Mouse (Mus musculus): ENCODE results near the gene Tgif2. TPM values are rescaled to one million over a fixed set of nuclear protein-coding genes. Genes with fewer than 3 reads are reported as not detected.

Tgif2 gene
- polyA plus RNA-seq, 2 experiments: 4.9 to 5.1 TPM

DNA sequence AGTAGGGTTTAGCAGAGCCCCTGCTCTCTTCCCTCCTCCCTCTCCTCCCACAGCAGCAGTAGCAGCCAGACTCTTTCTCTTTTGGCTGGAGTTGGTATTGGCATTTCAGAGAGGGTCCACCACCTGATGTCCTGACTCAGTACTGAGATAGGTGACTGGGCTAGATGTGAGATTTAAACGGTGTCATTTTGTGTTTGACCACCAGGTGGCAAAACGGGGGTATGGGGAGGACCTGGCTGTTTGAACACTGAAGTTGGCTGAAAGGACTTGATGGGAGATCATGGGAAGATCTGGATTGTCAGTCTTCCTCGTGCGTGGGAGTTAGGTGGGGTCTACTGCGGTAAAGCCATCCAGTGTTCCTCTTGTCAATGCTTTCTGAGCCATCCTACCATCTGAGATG is 33.8 kb downstream of the Tgif2 start:
- Histone ChIP-seq H3K27ac (no peak overlapping the region), H3K9me3 (ENCODE audit: control insufficient read depth, low read length) (no peaks in the 10 kb centered on the region), H3K9ac (replicated peaks) (no peak overlapping the region), H3K4me2 (ENCODE audit: low read depth) (no peak overlapping the region), H3K36me3 (replicated peaks; ENCODE audit: control insufficient read depth, insufficient read depth, low read depth) (peaks cover 45% of the 10 kb centered on the region), H3K4me3 (ENCODE audit: insufficient read depth in 1 of 2, low read depth in 2 of 2, low read length in 2 of 2) (no peak overlapping the region), H3K27me3 (ENCODE audit: control insufficient read depth, insufficient read depth, low read length) (no peaks in the 10 kb centered on the region), H3K4me1 (replicated peaks; ENCODE audit: control insufficient read depth in 2 of 2, insufficient read depth in 2 of 2, low read length in 1 of 2) (peaks cover 4 to 16% of the 10 kb centered on the region in 2 experiments)
- TF ChIP-seq CTCF (IDR thresholded peaks at IDR 0.05; ENCODE audit: low read depth): peak; percentile 93
- no peak for TF ChIP-seq EP300 (IDR thresholded peaks at IDR 0.05; ENCODE audit: low read depth)
- 25% methylated on average over 5 of the region's 5 CpGs for WGBS (ENCODE audit: insufficient replicate concordance)
- peak; percentile 67; the same call in 1 of the 2 replicates for ATAC-seq (ENCODE audit: insufficient read depth)
- DNase-seq (ENCODE audit: low read depth in 3 of 3, low spot score in 3 of 3): peak in 2 of 3 experiments; percentile 49 to 72

DNA sequence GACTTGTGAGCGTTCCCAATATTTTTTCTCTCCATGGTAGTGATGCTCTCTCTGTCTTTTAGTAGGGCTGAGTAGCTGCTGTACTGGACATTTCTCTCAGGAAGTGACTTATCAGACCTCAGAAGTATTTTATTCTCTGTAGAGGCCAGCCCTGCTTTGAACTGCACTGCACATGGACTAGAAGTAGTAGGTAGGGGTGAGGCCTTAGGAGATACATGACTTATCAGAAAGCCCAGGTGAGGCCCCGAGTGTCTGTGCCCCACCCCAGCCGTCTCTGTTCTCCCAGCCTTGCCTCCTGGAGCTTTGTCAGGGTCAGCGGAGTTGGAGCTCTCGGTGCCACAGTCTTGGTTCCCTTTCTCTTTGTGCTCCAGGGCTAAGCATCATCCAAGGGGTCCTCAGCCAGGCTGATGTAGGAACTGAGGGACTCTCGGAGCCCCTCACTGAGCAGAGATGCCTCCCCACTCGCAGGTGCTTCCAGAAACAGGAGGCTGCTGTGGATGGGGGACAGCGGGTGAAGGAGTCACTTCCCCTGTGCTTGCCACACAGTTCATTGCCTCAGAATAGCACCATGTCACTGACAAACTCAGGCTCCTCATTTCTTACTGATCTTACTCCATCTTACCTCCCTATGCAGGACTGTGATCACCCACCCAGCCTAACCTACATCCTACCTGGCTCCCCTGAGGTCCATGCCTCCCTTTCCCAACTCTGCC is 34.4 kb downstream of the Tgif2 start:
- no peak overlapping the region for H3K4me3 ChIP-seq (ENCODE audit: insufficient read depth in 1 of 2, low read depth in 2 of 2, low read length in 2 of 2)
- no peak overlapping the region for H3K9ac ChIP-seq (replicated peaks)
- peaks cover 40% of the 10 kb centered on the region for H3K36me3 ChIP-seq (replicated peaks; ENCODE audit: control insufficient read depth, insufficient read depth, low read depth)
- H3K9me3 ChIP-seq (ENCODE audit: control insufficient read depth, low read length): no peaks in the 10 kb centered on the region
- H3K27ac ChIP-seq: no peak overlapping the region
- no peak for TF ChIP-seq EP300 (IDR thresholded peaks at IDR 0.05; ENCODE audit: low read depth)
- no peak for TF ChIP-seq CTCF (IDR thresholded peaks at IDR 0.05; ENCODE audit: low read depth)
- no peaks in the 10 kb centered on the region for H3K27me3 ChIP-seq (ENCODE audit: control insufficient read depth, insufficient read depth, low read length)
- 64% methylated on average over 8 of the region's 8 CpGs for WGBS (ENCODE audit: insufficient replicate concordance)
- peak; percentile 50; the same call in 1 of the 2 replicates for ATAC-seq (ENCODE audit: insufficient read depth)
- no peak overlapping the region for H3K4me2 ChIP-seq (ENCODE audit: low read depth)
- no peak for DNase-seq (ENCODE audit: low read depth in 3 of 3, low spot score in 3 of 3)
- peaks cover 4 to 16% of the 10 kb centered on the region in 2 experiments for H3K4me1 ChIP-seq (replicated peaks; ENCODE audit: control insufficient read depth in 2 of 2, insufficient read depth in 2 of 2, low read length in 1 of 2)

DNA sequence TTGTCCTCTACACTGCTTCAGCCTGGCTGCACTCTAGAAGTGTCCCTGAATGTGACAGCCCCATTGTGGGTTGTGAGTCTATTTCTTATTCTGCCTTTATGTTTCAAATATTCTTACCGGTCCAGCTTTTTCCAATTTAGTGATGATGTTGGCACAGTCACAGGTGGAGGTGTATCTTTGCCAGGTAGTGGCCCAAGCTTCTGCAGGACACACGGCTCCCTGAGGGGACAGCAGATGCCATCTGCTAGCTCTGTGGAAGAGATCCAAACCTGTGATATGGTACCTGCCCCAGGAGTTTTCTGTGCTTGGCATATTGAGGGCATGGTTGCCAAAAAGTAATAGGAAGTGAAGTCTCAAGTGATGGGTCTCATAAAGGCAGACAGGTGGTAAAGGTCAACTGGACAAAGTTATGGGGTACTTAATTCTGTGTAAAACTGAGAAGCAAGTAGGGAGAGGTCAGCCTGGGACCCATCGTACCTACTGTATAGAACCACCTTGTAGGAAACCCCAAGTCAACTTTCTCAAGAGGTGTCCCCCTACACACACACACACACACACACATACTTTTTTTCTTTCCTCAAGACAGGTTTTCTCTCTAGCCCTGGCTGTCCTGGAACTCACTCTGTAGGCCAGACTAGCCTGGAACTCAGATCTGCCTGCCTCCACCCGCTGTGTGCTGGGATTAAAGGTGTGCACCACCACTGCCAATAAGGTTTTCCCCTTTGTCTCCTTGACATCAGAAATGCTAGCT is 35.1 kb downstream of the Tgif2 start:
- TF ChIP-seq EP300 (IDR thresholded peaks at IDR 0.05; ENCODE audit: low read depth) (no peak), CTCF (IDR thresholded peaks at IDR 0.05; ENCODE audit: low read depth) (no peak)
- ATAC-seq (ENCODE audit: insufficient read depth): no peak
- Histone ChIP-seq H3K27me3 (ENCODE audit: control insufficient read depth, insufficient read depth, low read length) (no peaks in the 10 kb centered on the region), H3K9ac (replicated peaks) (no peak overlapping the region), H3K4me2 (ENCODE audit: low read depth) (no peak overlapping the region), H3K36me3 (replicated peaks; ENCODE audit: control insufficient read depth, insufficient read depth, low read depth) (peaks cover 35% of the 10 kb centered on the region), H3K9me3 (ENCODE audit: control insufficient read depth, low read length) (no peaks in the 10 kb centered on the region), H3K27ac (no peak overlapping the region), H3K4me3 (ENCODE audit: insufficient read depth in 1 of 2, low read depth in 2 of 2, low read length in 2 of 2) (no peak overlapping the region), H3K4me1 (replicated peaks; ENCODE audit: control insufficient read depth in 2 of 2, insufficient read depth in 2 of 2, low read length in 1 of 2) (peaks cover 10 to 15% of the 10 kb centered on the region in 2 experiments)
- 90% methylated on average over 4 of the region's 4 CpGs for WGBS (ENCODE audit: insufficient replicate concordance)
- no peak for DNase-seq (ENCODE audit: low read depth in 3 of 3, low spot score in 3 of 3)

DNA sequence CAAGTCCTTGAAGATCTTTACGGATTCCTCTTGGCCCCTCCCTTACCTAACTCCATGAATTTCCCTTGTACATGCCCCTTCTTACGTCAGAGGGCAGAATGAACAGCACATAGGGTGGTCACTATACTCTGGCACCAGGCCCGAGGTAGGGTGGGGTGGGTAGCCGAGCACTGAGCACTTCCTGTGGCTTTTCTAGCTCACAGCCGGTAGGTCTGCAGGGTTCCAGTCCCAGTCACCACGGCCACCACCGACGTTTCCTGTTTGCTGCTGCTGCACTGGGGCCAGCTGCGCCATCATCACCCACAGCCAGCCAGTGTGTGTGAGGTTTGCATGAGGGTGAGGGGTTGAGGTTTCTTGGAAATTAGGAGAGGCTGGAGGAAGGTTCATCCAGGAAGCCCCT is 37.9 kb downstream of the Tgif2 start:
- peaks cover 12% of the 10 kb centered on the region for H3K36me3 ChIP-seq (replicated peaks; ENCODE audit: control insufficient read depth, insufficient read depth, low read depth)
- H3K27me3 ChIP-seq (ENCODE audit: control insufficient read depth, insufficient read depth, low read length): no peaks in the 10 kb centered on the region
- H3K4me3 ChIP-seq (ENCODE audit: insufficient read depth in 1 of 2, low read depth in 2 of 2, low read length in 2 of 2): no peak overlapping the region
- no peaks in the 10 kb centered on the region for H3K9me3 ChIP-seq (ENCODE audit: control insufficient read depth, low read length)
- H3K9ac ChIP-seq (replicated peaks): no peak overlapping the region
- TF ChIP-seq CTCF (IDR thresholded peaks at IDR 0.05; ENCODE audit: low read depth) (no peak), EP300 (IDR thresholded peaks at IDR 0.05; ENCODE audit: low read depth) (no peak)
- peaks cover 23 to 27% of the 10 kb centered on the region in 2 experiments for H3K4me1 ChIP-seq (replicated peaks; ENCODE audit: control insufficient read depth in 2 of 2, insufficient read depth in 2 of 2, low read length in 1 of 2)
- WGBS (ENCODE audit: insufficient replicate concordance): 22% methylated on average over 9 of the region's 9 CpGs
- DNase-seq (ENCODE audit: low read depth in 3 of 3, low spot score in 3 of 3) (no peak), ATAC-seq (ENCODE audit: insufficient read depth) (no peak)
- H3K4me2 ChIP-seq (ENCODE audit: low read depth): no peak overlapping the region
- no peak overlapping the region for H3K27ac ChIP-seq

DNA sequence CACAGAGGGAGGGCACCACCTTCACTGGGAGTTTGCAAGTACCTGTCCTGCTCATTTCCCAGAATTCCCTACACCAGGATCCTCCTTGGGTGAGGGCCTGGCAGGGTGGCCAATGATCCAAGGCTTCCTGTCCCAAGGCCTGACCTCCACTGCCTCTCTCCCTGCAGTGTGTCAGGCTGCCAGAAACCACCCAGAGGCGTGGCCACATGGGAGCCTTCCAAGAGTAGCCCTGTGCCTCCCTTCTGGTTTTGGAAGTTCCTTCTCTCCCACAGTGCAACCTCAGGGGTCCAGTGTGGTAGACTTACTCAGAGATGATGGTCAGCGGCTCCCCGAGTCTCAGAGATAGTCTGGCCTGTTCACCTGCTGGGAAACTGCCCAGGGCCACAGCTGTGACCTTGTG is 39.7 kb downstream of the Tgif2 start:
- 65% methylated on average over 3 of the region's 3 CpGs for WGBS (ENCODE audit: insufficient replicate concordance)
- H3K36me3 ChIP-seq (replicated peaks; ENCODE audit: control insufficient read depth, insufficient read depth, low read depth): no peaks in the 10 kb centered on the region; the same call in 1 of the 2 replicates
- ATAC-seq (ENCODE audit: insufficient read depth) (no peak), DNase-seq (ENCODE audit: low read depth in 3 of 3, low spot score in 3 of 3) (no peak)
- TF ChIP-seq EP300 (IDR thresholded peaks at IDR 0.05; ENCODE audit: low read depth) (no peak), CTCF (IDR thresholded peaks at IDR 0.05; ENCODE audit: low read depth) (no peak)
- H3K27ac ChIP-seq: no peak overlapping the region
- 0 out of 2 replicates have a peak overlapping the region, but pooled peaks have one; percentile 18 for H3K9ac ChIP-seq (replicated peaks)
- H3K9me3 ChIP-seq (ENCODE audit: control insufficient read depth, low read length): no peaks in the 10 kb centered on the region
- no peaks in the 10 kb centered on the region for H3K27me3 ChIP-seq (ENCODE audit: control insufficient read depth, insufficient read depth, low read length)
- peaks cover 36% of the 10 kb centered on the region in 2 experiments for H3K4me1 ChIP-seq (replicated peaks; ENCODE audit: control insufficient read depth in 2 of 2, insufficient read depth in 2 of 2, low read length in 1 of 2)
- no peak overlapping the region for H3K4me3 ChIP-seq (ENCODE audit: insufficient read depth in 1 of 2, low read depth in 2 of 2, low read length in 2 of 2)
- H3K4me2 ChIP-seq (ENCODE audit: low read depth): no peak overlapping the region

Measured in liver, embryonic 14.5 days (tissue).